Mouse (Mus musculus) kidney, adult 2 months (tissue): ENCODE results near the gene Phlpp1. TPM values are rescaled to one million over a fixed set of nuclear protein-coding genes. Genes with fewer than 3 reads are reported as not detected.
A peak's percentile ranks its signal among the peaks of the same experiment; 100 is the strongest.

Source experiments
- DNase-seq: peaks from one replicate; pipeline ENCODE4 v3.0.0; 2021
- H3K27ac ChIP-seq: fragments of 200-500 bp; 2 replicates; pipeline ENCODE4 v1.5.1; 2012; ENCODE audit warnings: low read depth, low read length, control low read depth, inconsistent platforms; ENCODE audit not compliant: insufficient read depth
- H3K27me3 ChIP-seq: fragments of 200-500 bp; replicated peaks from 2 replicates; pipeline ENCODE4 v1.6.1; 2012; ENCODE audit warnings: mild to moderate bottlenecking, moderate library complexity, low read length, inconsistent platforms; ENCODE audit not compliant: control insufficient read depth, insufficient read depth
- H3K36me3 ChIP-seq: fragments of 200-500 bp; 2 replicates; pipeline ENCODE4 v1.6.1; 2012; ENCODE audit warnings: mild to moderate bottlenecking, moderate library complexity, low read length, inconsistent platforms; ENCODE audit not compliant: control insufficient read depth, insufficient read depth
- H3K4me1 ChIP-seq: fragments of 200-500 bp; 2 replicates; pipeline ENCODE4 v1.6.1; 2011; ENCODE audit warnings: low read length; ENCODE audit not compliant: control insufficient read depth, insufficient read depth
- H3K4me3 ChIP-seq: fragments of 200-500 bp; 2 replicates; pipeline ENCODE4 v1.5.1; 2011; ENCODE audit warnings: mild to moderate bottlenecking, low read depth, low read length, control low read depth; ENCODE audit not compliant: insufficient read depth
- CTCF ChIP-seq: fragments of 200-500 bp; conservative IDR thresholded peaks from 2 replicates; pipeline ENCODE4 v1.5.1; 2011; ENCODE audit warnings: low read depth, mild to moderate bottlenecking, control low read depth, low read length, moderate library complexity, mixed read lengths; ENCODE audit not compliant: insufficient read depth, insufficient read length
- POLR2A ChIP-seq: fragments of 200-500 bp; IDR thresholded peaks from one replicate; pipeline ENCODE4 v1.6.1; 2011; ENCODE audit warnings: low read depth, low read length, control low read depth
- WGBS: fragments of 180-500 bp; shearing (Covaris S2); methylation state at CpG from one replicate; pipeline ENCODE4 v1.1.7; 2018; 5-methylcytosine and 5-hydroxymethylcytosine counted together
- polyA plus RNA-seq: library from polyadenylated mRNA; depleted of rRNA; stranded (reverse); fragments of >200 nt; gene quantifications from 2 replicates; pipeline ENCODE4 v1.2.3, GENCODE M21; 2012

Gene Phlpp1
- polyA plus RNA-seq, 1 experiment: 10.2 TPM

- 65% methylated on average over 1 of the region's 1 CpGs for WGBS
- no peak for DNase-seq
- TF ChIP-seq CTCF (no peak), POLR2A (no peak)
- Histone ChIP-seq H3K4me1 (no peaks in the 10 kb centered on the region), H3K27ac (no peak overlapping the region), H3K36me3 (no peaks in the 10 kb centered on the region; the same call in 1 of the 2 replicates), H3K4me3 (no peak overlapping the region), H3K27me3 (no peaks in the 10 kb centered on the region)
These were observed 208.9 kb downstream of the Phlpp1 start for GRCm38 (mm10) chr1:106380465-106380864.

GRCm38 (mm10) chr1:106386542-106386941 is 215.0 kb downstream of the Phlpp1 start:
- Histone ChIP-seq H3K27ac (no peak overlapping the region), H3K36me3 (no peaks in the 10 kb centered on the region; the same call in 1 of the 2 replicates), H3K4me1 (no peaks in the 10 kb centered on the region), H3K27me3 (no peaks in the 10 kb centered on the region), H3K4me3 (no peak overlapping the region)
- no peak for DNase-seq
- 65% methylated on average over 5 of the region's 5 CpGs for WGBS
- no peak for TF ChIP-seq POLR2A
- no peak for TF ChIP-seq CTCF

- 80% methylated on average over 4 of the region's 4 CpGs for WGBS
- Histone ChIP-seq H3K27me3 (no peaks in the 10 kb centered on the region), H3K27ac (no peak overlapping the region), H3K36me3 (no peaks in the 10 kb centered on the region; the same call in 1 of the 2 replicates), H3K4me1 (no peaks in the 10 kb centered on the region), H3K4me3 (no peak overlapping the region)
- no peak for DNase-seq
- TF ChIP-seq CTCF (no peak), POLR2A (no peak)
These were observed 215.7 kb downstream of the Phlpp1 start for GRCm38 (mm10) chr1:106387264-106387663.

- H3K36me3 ChIP-seq: no peaks in the 10 kb centered on the region; the same call in 1 of the 2 replicates
- DNase-seq: peak; percentile 64
- 7% methylated on average over 5 of the region's 5 CpGs for WGBS
- H3K27ac ChIP-seq: no peak overlapping the region
- H3K4me3 ChIP-seq: no peak overlapping the region
- peak; percentile 73 for TF ChIP-seq CTCF
- TF ChIP-seq POLR2A: no peak
- no peaks in the 10 kb centered on the region for H3K27me3 ChIP-seq
- no peaks in the 10 kb centered on the region for H3K4me1 ChIP-seq
These were observed 218.1 kb downstream of the Phlpp1 start for GRCm38 (mm10) chr1:106389673-106390072.

- H3K4me3 ChIP-seq: no peak overlapping the region
- no peaks in the 10 kb centered on the region; the same call in 1 of the 2 replicates for H3K36me3 ChIP-seq
- no peaks in the 10 kb centered on the region for H3K27me3 ChIP-seq
- no peak for DNase-seq
- 94% methylated on average over 6 of the region's 6 CpGs for WGBS
- TF ChIP-seq POLR2A (no peak), CTCF (no peak)
- no peaks in the 10 kb centered on the region for H3K4me1 ChIP-seq
- no peak overlapping the region for H3K27ac ChIP-seq
These were observed 221.5 kb downstream of the Phlpp1 start for GRCm38 (mm10) chr1:106393072-106393471.

- no peaks in the 10 kb centered on the region for H3K4me1 ChIP-seq
- WGBS: 74% methylated on average over 2 of the region's 2 CpGs
- no peak for DNase-seq
- H3K27me3 ChIP-seq: no peaks in the 10 kb centered on the region
- no peaks in the 10 kb centered on the region; the same call in 1 of the 2 replicates for H3K36me3 ChIP-seq
- H3K4me3 ChIP-seq: no peak overlapping the region
- TF ChIP-seq POLR2A (no peak), CTCF (no peak)
- H3K27ac ChIP-seq: no peak overlapping the region
These were observed 223.1 kb downstream of the Phlpp1 start for GRCm38 (mm10) chr1:106394678-106395077.

GRCm38 (mm10) chr1:106395476-106395875 is 223.9 kb downstream of the Phlpp1 start:
- TF ChIP-seq POLR2A: no peak
- TF ChIP-seq CTCF: peak; percentile 75
- H3K36me3 ChIP-seq: no peaks in the 10 kb centered on the region; the same call in 1 of the 2 replicates
- no peak overlapping the region for H3K27ac ChIP-seq
- 9% methylated on average over 2 of the region's 2 CpGs for WGBS
- no peak overlapping the region for H3K4me3 ChIP-seq
- no peaks in the 10 kb centered on the region for H3K4me1 ChIP-seq
- H3K27me3 ChIP-seq: no peaks in the 10 kb centered on the region
- peak; percentile 84 for DNase-seq
